26 mouse cellular contexts compared by ENCODE assay signal in genomic region chrX:159215253-159215652, GRCm38 (mm10).
"Had no signal": no experiment of that assay in that cellular context is flagged by ENCODE, and none has a peak within 500 bp of the region (broad histone marks: within the 10 kb centered on the region; RNA-seq: fewer than 3 reads in every experiment).

No protein-coding gene starts in this region.

- H3K9me3 ChIP-seq: kidney, embryonic 15.5 days; limb, embryonic 10.5 days; limb, embryonic 13.5 days; liver, embryonic 12.5 days; liver, embryonic 15.5 days; lung, embryonic 15.5 days; megakaryocyte, embryonic 14.5 days; midbrain, embryonic 10.5 days; midbrain, embryonic 13.5 days; neural tube, embryonic 13.5 days had no signal

- H3K27me3 ChIP-seq: liver, embryonic 12.5 days; liver, embryonic 15.5 days; lung, embryonic 15.5 days; megakaryocyte, embryonic 14.5 days had no signal

- H3K4me3 ChIP-seq: kidney, embryonic 15.5 days; limb, embryonic 10.5 days; limb, embryonic 13.5 days; liver, embryonic 12.5 days; liver, embryonic 15.5 days; lung, embryonic 15.5 days; megakaryocyte, embryonic 14.5 days; midbrain, embryonic 10.5 days; midbrain, embryonic 13.5 days; myocyte; neural tube, embryonic 13.5 days had no signal

- H3K36me3 ChIP-seq: kidney, embryonic 15.5 days; limb, embryonic 10.5 days; limb, embryonic 13.5 days; liver, embryonic 12.5 days; liver, embryonic 15.5 days; lung, embryonic 15.5 days; midbrain, embryonic 10.5 days; midbrain, embryonic 13.5 days; neural tube, embryonic 13.5 days had no signal

- H3K4me2 ChIP-seq: kidney, embryonic 15.5 days; limb, embryonic 13.5 days; liver, embryonic 12.5 days; liver, embryonic 15.5 days; lung, embryonic 15.5 days; midbrain, embryonic 13.5 days; neural tube, embryonic 13.5 days had no signal

- H3K4me1 ChIP-seq: kidney, embryonic 15.5 days; limb, embryonic 10.5 days; limb, embryonic 13.5 days; liver, embryonic 12.5 days; liver, embryonic 15.5 days; lung, embryonic 15.5 days; midbrain, embryonic 10.5 days; midbrain, embryonic 13.5 days; neural tube, embryonic 13.5 days had no signal

- ATAC-seq: liver, embryonic 12.5 days; midbrain, embryonic 13.5 days; midbrain, embryonic 16.5 days had no signal

- H3K27ac ChIP-seq: kidney, embryonic 15.5 days; limb, embryonic 10.5 days; limb, embryonic 13.5 days; liver, embryonic 12.5 days; liver, embryonic 15.5 days; lung, embryonic 15.5 days; midbrain, embryonic 10.5 days; midbrain, embryonic 13.5 days; neural tube, embryonic 13.5 days had no signal

- DNase-seq: kidney, adult 11 months; kidney, adult 8-10 months; kidney, postnatal 10 days; kidney, postnatal 36 days; layer of hippocampus, postnatal 36 days; liver; lung, adult 18-20 months; lung, postnatal 10 days; lung, postnatal 36 days; retina, postnatal 1 day; spleen, adult 18-20 months; thymus, adult 2 months; thymus, postnatal 14 days; thymus, postnatal 4 days had no signal

- H3K9ac ChIP-seq: kidney, embryonic 15.5 days; limb, embryonic 13.5 days; liver, embryonic 12.5 days; liver, embryonic 15.5 days; lung, embryonic 15.5 days; midbrain, embryonic 13.5 days; neural tube, embryonic 13.5 days had no signal
